In genomic region chr14:104694174-104694803, GRCm38 (mm10) we compare ENCODE assay signal across 14 mouse cellular contexts.
DNase-seq lines count a peak whose midpoint lies in the region; ATAC-seq and TF ChIP-seq lines count a peak whose summit lies in the region.
"Had no signal": no experiment of that assay in that cellular context is flagged by ENCODE, and none has a peak within 500 bp of the region (broad histone marks: within the 10 kb centered on the region; RNA-seq: fewer than 3 reads in every experiment).

No protein-coding gene starts in this region.

- no peak overlapping the region for H3K4me2 ChIP-seq in hindbrain, embryonic 11.5 days (replicated peaks; ENCODE audit: low read depth, low read length)
- H3K4me2 ChIP-seq in hindbrain, postnatal 0 days (ENCODE audit: low read depth, low read length), result no peak overlapping the region
- H3K4me2 ChIP-seq in embryonic facial prominence, embryonic 11.5 days (ENCODE audit: low read depth, low read length), result no peak overlapping the region
- no peak overlapping the region for H3K4me2 ChIP-seq in midbrain, embryonic 14.5 days (ENCODE audit: low read length)
- H3K4me2 ChIP-seq: heart, embryonic 12.5 days; intestine, embryonic 15.5 days; liver, embryonic 12.5 days; lung, embryonic 15.5 days; neural tube, embryonic 15.5 days had no signal

- H3K27me3 ChIP-seq in hindbrain, embryonic 11.5 days (ENCODE audit: control insufficient read depth, insufficient read depth, low read length), result no peaks in the 10 kb centered on the region
- H3K27me3 ChIP-seq in hindbrain, postnatal 0 days (ENCODE audit: insufficient read depth, low read length), result no peaks in the 10 kb centered on the region
- H3K27me3 ChIP-seq in embryonic facial prominence, embryonic 11.5 days (ENCODE audit: control insufficient read depth, insufficient read depth, low read length), result no peaks in the 10 kb centered on the region
- no peaks in the 10 kb centered on the region for H3K27me3 ChIP-seq in midbrain, embryonic 14.5 days (ENCODE audit: control insufficient read depth, insufficient read depth, low read length)
- H3K27me3 ChIP-seq: heart, embryonic 12.5 days; intestine, embryonic 15.5 days; liver, embryonic 12.5 days; lung, embryonic 15.5 days; neural tube, embryonic 15.5 days had no signal

- 85% methylated on average over 14 of the region's 14 CpGs for WGBS in hindbrain, embryonic 11.5 days
- WGBS in hindbrain, postnatal 0 days, result 71% methylated on average over 14 of the region's 14 CpGs
- WGBS in embryonic facial prominence, embryonic 11.5 days, result 67% methylated on average over 14 of the region's 14 CpGs
- WGBS in midbrain, embryonic 14.5 days, result 66% methylated on average over 14 of the region's 14 CpGs

- no peaks in the 10 kb centered on the region for H3K9me3 ChIP-seq in hindbrain, embryonic 11.5 days (ENCODE audit: control insufficient read depth, low read length)
- no peaks in the 10 kb centered on the region for H3K9me3 ChIP-seq in hindbrain, postnatal 0 days (ENCODE audit: low read length)
- no peaks in the 10 kb centered on the region for H3K9me3 ChIP-seq in embryonic facial prominence, embryonic 11.5 days (replicated peaks; ENCODE audit: control insufficient read depth, low read length)
- H3K9me3 ChIP-seq in midbrain, embryonic 14.5 days (ENCODE audit: control insufficient read depth, low read length), result no peaks in the 10 kb centered on the region
- H3K9me3 ChIP-seq: heart, embryonic 12.5 days; intestine, embryonic 15.5 days; liver, embryonic 12.5 days; lung, embryonic 15.5 days; neural tube, embryonic 15.5 days had no signal

- peak; percentile 41; the same call in 1 of the 2 replicates for ATAC-seq in hindbrain, embryonic 11.5 days (ENCODE audit: low FRiP score)
- no peak for ATAC-seq in hindbrain, postnatal 0 days
- ATAC-seq in embryonic facial prominence, embryonic 11.5 days (replicated peaks; ENCODE audit: insufficient number of reproducible peaks, low FRiP score, low TSS enrichment, low read depth), result peak; percentile 71; the same call in 1 of the 2 replicates
- peak; percentile 53; the same call in 1 of the 2 replicates for ATAC-seq in midbrain, embryonic 14.5 days (ENCODE audit: low FRiP score, low TSS enrichment)
- ATAC-seq: intestine, embryonic 15.5 days; liver, embryonic 12.5 days had no signal

- H3K4me3 ChIP-seq in hindbrain, embryonic 11.5 days (ENCODE audit: low read depth, low read length), result no peak overlapping the region
- H3K4me3 ChIP-seq in hindbrain, postnatal 0 days (ENCODE audit: low read length), result no peak overlapping the region
- H3K4me3 ChIP-seq in embryonic facial prominence, embryonic 11.5 days (ENCODE audit: low read depth, low read length), result no peak overlapping the region
- H3K4me3 ChIP-seq in midbrain, embryonic 14.5 days (replicated peaks; ENCODE audit: low read depth, low read length), result no peak overlapping the region
- H3K4me3 ChIP-seq: heart, embryonic 12.5 days; intestine, embryonic 15.5 days; liver, embryonic 12.5 days; lung, embryonic 15.5 days; neural tube, embryonic 15.5 days had no signal

- H3K9ac ChIP-seq in hindbrain, embryonic 11.5 days (ENCODE audit: low read depth, low read length), result no peak overlapping the region
- no peak overlapping the region for H3K9ac ChIP-seq in hindbrain, postnatal 0 days (replicated peaks; ENCODE audit: low read length)
- no peak overlapping the region for H3K9ac ChIP-seq in embryonic facial prominence, embryonic 11.5 days (replicated peaks; ENCODE audit: low read length)
- H3K9ac ChIP-seq in midbrain, embryonic 14.5 days (replicated peaks; ENCODE audit: low read length), result no peak overlapping the region
- H3K9ac ChIP-seq: heart, embryonic 12.5 days; intestine, embryonic 15.5 days; liver, embryonic 12.5 days; lung, embryonic 15.5 days; neural tube, embryonic 15.5 days had no signal

- TF ChIP-seq CTCF in hindbrain, postnatal 0 days (IDR thresholded peaks at IDR 0.05; ENCODE audit: low read depth), result no peak

- H3K36me3 ChIP-seq in hindbrain, embryonic 11.5 days (ENCODE audit: control insufficient read depth, insufficient read depth, low read length), result no peaks in the 10 kb centered on the region
- no peaks in the 10 kb centered on the region for H3K36me3 ChIP-seq in hindbrain, postnatal 0 days (ENCODE audit: insufficient read depth, low read length)
- no peaks in the 10 kb centered on the region for H3K36me3 ChIP-seq in embryonic facial prominence, embryonic 11.5 days (replicated peaks; ENCODE audit: control insufficient read depth, insufficient read depth, low read depth, low read length)
- H3K36me3 ChIP-seq in midbrain, embryonic 14.5 days (ENCODE audit: control insufficient read depth, insufficient read depth, low read length), result no peaks in the 10 kb centered on the region
- H3K36me3 ChIP-seq: heart, embryonic 12.5 days; intestine, embryonic 15.5 days; liver, embryonic 12.5 days; lung, embryonic 15.5 days; neural tube, embryonic 15.5 days had no signal

- no peak for DNase-seq in hindbrain, embryonic 11.5 days (ENCODE audit: low spot score)
- DNase-seq in hindbrain, postnatal 0 days (ENCODE audit: low spot score), result no peak
- DNase-seq in brain, adult 2 months (ENCODE audit: low read depth, low spot score), result peak; percentile 31
- peak; percentile 43 for DNase-seq in embryonic facial prominence, embryonic 11.5 days (ENCODE audit: low spot score)
- DNase-seq in midbrain, embryonic 14.5 days, result peak; percentile 77
- no peak for DNase-seq in kidney, postnatal 25 days
- DNase-seq in lung, adult 18-20 months, result no peak
- DNase-seq: right cerebral cortex, postnatal 4 days; thymus, postnatal 14 days had no signal

- no peaks in the 10 kb centered on the region for H3K4me1 ChIP-seq in hindbrain, embryonic 11.5 days (replicated peaks; ENCODE audit: control insufficient read depth, insufficient read depth, low read length)
- H3K4me1 ChIP-seq in hindbrain, postnatal 0 days (ENCODE audit: insufficient read depth, low read length), result no peaks in the 10 kb centered on the region
- no peaks in the 10 kb centered on the region for H3K4me1 ChIP-seq in embryonic facial prominence, embryonic 11.5 days (ENCODE audit: control insufficient read depth, insufficient read depth, low read length)
- no peaks in the 10 kb centered on the region for H3K4me1 ChIP-seq in midbrain, embryonic 14.5 days (ENCODE audit: control insufficient read depth, insufficient read depth, low read length)
- H3K4me1 ChIP-seq: heart, embryonic 12.5 days; intestine, embryonic 15.5 days; liver, embryonic 12.5 days; lung, embryonic 15.5 days; neural tube, embryonic 15.5 days had no signal

- no peak overlapping the region for H3K27ac ChIP-seq in hindbrain, embryonic 11.5 days (ENCODE audit: low read depth, low read length)
- no peak overlapping the region for H3K27ac ChIP-seq in hindbrain, postnatal 0 days
- no peak overlapping the region for H3K27ac ChIP-seq in embryonic facial prominence, embryonic 11.5 days (replicated peaks; ENCODE audit: low read depth, low read length)
- no peak overlapping the region for H3K27ac ChIP-seq in midbrain, embryonic 14.5 days (replicated peaks; ENCODE audit: low read depth, low read length)
- H3K27ac ChIP-seq: intestine, embryonic 15.5 days; liver, embryonic 12.5 days; lung, embryonic 15.5 days; neural tube, embryonic 15.5 days had no signal

Comparison
In these comparisons a context has a peak if more than half of its experiments do, and no peak if none do; other contexts are left out.
1. DNase-seq: peak in brain, adult 2 months (single experiment), embryonic facial prominence, embryonic 11.5 days (single experiment) and midbrain, embryonic 14.5 days (single experiment); none in hindbrain, embryonic 11.5 days (single experiment), hindbrain, postnatal 0 days (single experiment), kidney, postnatal 25 days (0 of 2) and lung, adult 18-20 months (0 of 2).